ENCODE assay signal across 11 mouse cellular contexts in genomic region chr7:56348528-56348927, GRCm38 (mm10).
DNase-seq lines count a peak whose midpoint lies in the region; ATAC-seq and TF ChIP-seq lines count a peak whose summit lies in the region.
"Had no signal": no experiment of that assay in that cellular context is flagged by ENCODE, and none has a peak within 500 bp of the region (broad histone marks: within the 10 kb centered on the region; RNA-seq: fewer than 3 reads in every experiment).

No protein-coding gene starts in this region.

- no peaks in the 10 kb centered on the region for H3K9me3 ChIP-seq in intestine, postnatal 0 days (ENCODE audit: control insufficient read depth)
- no peaks in the 10 kb centered on the region for H3K9me3 ChIP-seq in intestine, embryonic 15.5 days
- no peaks in the 10 kb centered on the region for H3K9me3 ChIP-seq in neural tube, embryonic 15.5 days (replicated peaks)
- H3K9me3 ChIP-seq: heart, embryonic 13.5 days; kidney, embryonic 15.5 days; limb, embryonic 10.5 days had no signal

- peak; percentile 32 for TF ChIP-seq CTCF in intestine, postnatal 0 days (IDR thresholded peaks at IDR 0.05; ENCODE audit: low read depth)

- 38% methylated on average over 3 of the region's 3 CpGs for WGBS in intestine, postnatal 0 days
- 48% methylated on average over 3 of the region's 3 CpGs for WGBS in intestine, embryonic 15.5 days
- WGBS in neural tube, embryonic 15.5 days, result 55% methylated on average over 3 of the region's 3 CpGs

- H3K4me3 ChIP-seq in intestine, postnatal 0 days (ENCODE audit: low read depth, low read length), result no peak overlapping the region
- no peak overlapping the region for H3K4me3 ChIP-seq in intestine, embryonic 15.5 days (replicated peaks)
- H3K4me3 ChIP-seq in neural tube, embryonic 15.5 days (replicated peaks), result no peak overlapping the region
- H3K4me3 ChIP-seq: heart, embryonic 13.5 days; kidney, embryonic 15.5 days; limb, embryonic 10.5 days had no signal

- no peak overlapping the region for H3K9ac ChIP-seq in intestine, postnatal 0 days (ENCODE audit: low read depth, low read length)
- H3K9ac ChIP-seq in intestine, embryonic 15.5 days, result no peak overlapping the region
- H3K9ac ChIP-seq in neural tube, embryonic 15.5 days (replicated peaks), result no peak overlapping the region
- H3K9ac ChIP-seq: heart, embryonic 13.5 days; kidney, embryonic 15.5 days had no signal

- no peak overlapping the region for H3K27ac ChIP-seq in intestine, postnatal 0 days (ENCODE audit: low read depth, low read length)
- H3K27ac ChIP-seq in intestine, embryonic 15.5 days, result no peak overlapping the region
- H3K27ac ChIP-seq in neural tube, embryonic 15.5 days (replicated peaks), result no peak overlapping the region
- H3K27ac ChIP-seq: heart, embryonic 13.5 days; kidney, embryonic 15.5 days; limb, embryonic 10.5 days had no signal

- H3K4me2 ChIP-seq in intestine, postnatal 0 days (replicated peaks; ENCODE audit: low read depth), result no peak overlapping the region
- no peak overlapping the region for H3K4me2 ChIP-seq in intestine, embryonic 15.5 days (replicated peaks)
- H3K4me2 ChIP-seq in neural tube, embryonic 15.5 days, result no peak overlapping the region
- H3K4me2 ChIP-seq: heart, embryonic 13.5 days; kidney, embryonic 15.5 days had no signal

- H3K4me1 ChIP-seq in intestine, postnatal 0 days (replicated peaks; ENCODE audit: control insufficient read depth, insufficient read depth, low read length), result no peaks in the 10 kb centered on the region
- H3K4me1 ChIP-seq in intestine, embryonic 15.5 days (replicated peaks), result no peaks in the 10 kb centered on the region
- H3K4me1 ChIP-seq in neural tube, embryonic 15.5 days, result no peaks in the 10 kb centered on the region
- H3K4me1 ChIP-seq: heart, embryonic 13.5 days; kidney, embryonic 15.5 days; limb, embryonic 10.5 days had no signal

- H3K27me3 ChIP-seq in intestine, postnatal 0 days (replicated peaks; ENCODE audit: control insufficient read depth, insufficient read depth, low read length), result no peaks in the 10 kb centered on the region
- H3K27me3 ChIP-seq in intestine, embryonic 15.5 days (replicated peaks), result no peaks in the 10 kb centered on the region
- no peaks in the 10 kb centered on the region for H3K27me3 ChIP-seq in neural tube, embryonic 15.5 days (replicated peaks)
- H3K27me3 ChIP-seq: heart, embryonic 13.5 days; kidney, embryonic 15.5 days had no signal

- no peaks in the 10 kb centered on the region for H3K36me3 ChIP-seq in intestine, postnatal 0 days (ENCODE audit: control insufficient read depth, insufficient read depth)
- no peaks in the 10 kb centered on the region for H3K36me3 ChIP-seq in intestine, embryonic 15.5 days
- H3K36me3 ChIP-seq in neural tube, embryonic 15.5 days, result no peaks in the 10 kb centered on the region
- H3K36me3 ChIP-seq: heart, embryonic 13.5 days; kidney, embryonic 15.5 days; limb, embryonic 10.5 days had no signal

- peak; percentile 2 to 7 for DNase-seq in cerebellum, adult 18-20 months
- DNase-seq in cerebellum, adult 11-12 months, result no peak
- no peak for DNase-seq in neural tube, embryonic 10.5 days (ENCODE audit: extremely low spot score, low spot score)
- peak; percentile 14 to 20 for DNase-seq in heart, postnatal 36 days

- intact Hi-C loops in heart, postnatal 36 days (cut with DNase I), result no loop called here

- ATAC-seq in intestine, postnatal 0 days, result no peak
- no peak for ATAC-seq in intestine, embryonic 15.5 days
- peak; percentile 76; the same call in 1 of the 2 replicates for ATAC-seq in neural tube, embryonic 15.5 days (ENCODE audit: low FRiP score)
- ATAC-seq in monocyte, adult 5-6 weeks (replicated peaks; ENCODE audit: insufficient number of reproducible peaks, low FRiP score, low TSS enrichment, poor library complexity, severe bottlenecking), result no peak

Comparison
In these comparisons a context has a peak if more than half of its experiments do, and no peak if none do; other contexts are left out.
1. DNase-seq: peak in cerebellum, adult 18-20 months (2 of 2) and heart, postnatal 36 days (2 of 2); none in cerebellum, adult 11-12 months (single experiment) and neural tube, embryonic 10.5 days (single experiment).